Mouse (Mus musculus): ENCODE results near the gene Uvrag.

Uvrag gene

DNA sequence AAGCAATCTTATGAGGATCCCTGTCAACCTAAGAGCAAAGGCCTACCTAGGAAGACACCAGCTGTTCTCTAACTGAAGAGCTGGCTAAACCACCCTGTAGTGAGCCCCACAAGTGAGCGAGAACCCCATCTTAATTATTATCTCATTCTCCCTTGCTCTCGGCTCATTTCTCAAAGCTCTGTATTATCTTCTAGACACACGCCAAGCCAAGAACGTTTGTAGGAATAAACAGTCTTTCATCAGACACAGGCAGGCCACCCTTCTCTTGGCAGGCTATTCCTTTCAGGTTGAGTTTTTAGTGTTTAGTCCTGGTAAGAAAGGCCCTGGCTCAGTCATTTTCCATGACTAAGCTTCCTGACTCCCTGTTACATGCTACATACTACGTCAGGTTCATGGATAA, 218.0 kb downstream of the Uvrag start:
- no peak for DNase-seq

DNA sequence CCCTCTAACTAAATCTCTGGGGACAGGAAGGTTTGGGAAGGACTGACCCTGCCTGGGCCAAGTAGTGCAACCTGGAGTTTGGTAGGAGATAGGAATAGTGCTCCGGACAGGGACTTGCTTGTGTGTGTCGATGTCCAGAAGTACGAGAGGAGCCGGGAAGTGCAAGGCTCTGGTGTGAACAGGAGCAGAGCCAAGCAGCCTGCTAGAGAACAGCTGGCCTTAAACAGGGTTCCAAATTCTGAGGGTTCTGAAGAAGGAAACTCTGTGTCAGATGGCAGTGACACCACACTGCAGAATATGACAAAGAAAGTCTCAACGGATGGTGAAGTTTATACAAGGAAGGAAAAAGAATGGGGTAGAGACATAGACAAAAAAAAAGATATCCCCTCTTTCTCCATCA, 223.5 kb downstream of the Uvrag start:
- DNase-seq, result no peak

DNA sequence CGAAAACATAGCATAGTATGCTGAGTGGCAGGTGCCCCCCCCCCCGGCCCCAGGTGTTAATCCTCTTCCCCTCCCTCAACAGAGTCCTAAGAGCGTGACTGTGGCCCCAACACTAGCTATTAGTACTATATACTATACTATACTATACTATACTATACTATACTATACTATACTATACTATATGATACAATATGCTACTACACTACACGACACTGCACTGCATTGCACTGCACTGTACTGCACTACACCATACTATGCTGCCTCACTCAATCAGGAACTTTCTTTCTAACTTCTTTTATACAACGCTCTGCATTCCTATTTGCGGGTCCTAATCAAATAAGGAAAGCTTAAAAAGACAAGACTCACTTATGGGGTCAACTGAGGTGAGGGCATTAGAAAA, 224.4 kb downstream of the Uvrag start:
- no peak for DNase-seq

DNA sequence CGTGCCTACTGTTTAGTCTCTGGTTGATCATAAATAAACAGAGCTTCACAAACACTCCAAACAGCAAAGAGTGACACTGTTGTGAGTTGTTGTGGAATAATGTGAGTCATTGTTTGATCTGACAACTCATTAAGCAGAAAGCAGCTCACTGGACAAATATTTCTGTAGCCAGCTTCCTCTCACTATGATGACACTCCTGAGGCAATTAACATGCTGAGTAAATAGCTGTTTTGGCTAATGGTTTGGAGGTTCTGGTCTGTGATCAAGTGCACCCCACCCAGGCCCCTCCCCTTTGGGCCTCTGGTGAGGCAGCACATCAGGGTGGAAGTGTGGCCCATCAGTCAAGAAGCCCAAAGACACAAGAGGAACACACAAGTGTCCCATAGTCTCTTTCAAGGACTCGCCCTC, 228.0 kb downstream of the Uvrag start:
- DNase-seq, result no peak

DNA sequence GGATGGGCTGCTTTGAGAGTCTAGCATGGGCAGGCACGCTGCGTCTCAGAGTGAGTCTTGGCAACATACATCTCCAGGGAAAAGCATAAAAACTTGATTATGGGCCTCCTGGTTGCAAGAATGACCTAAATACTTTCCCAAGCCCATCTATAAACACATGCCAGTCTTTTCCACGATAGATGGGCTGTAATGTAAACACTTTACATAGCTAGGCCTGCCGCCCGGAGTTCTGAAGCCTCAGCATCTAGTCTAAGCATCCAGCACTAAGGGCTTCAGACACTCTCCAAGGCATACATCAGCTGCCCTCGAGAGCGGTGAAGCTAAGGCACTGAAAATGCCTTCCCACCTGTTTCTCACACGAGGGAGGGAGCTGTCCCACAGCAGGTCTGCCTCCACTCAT, 229.7 kb downstream of the Uvrag start:
- DNase-seq, result no peak

DNA sequence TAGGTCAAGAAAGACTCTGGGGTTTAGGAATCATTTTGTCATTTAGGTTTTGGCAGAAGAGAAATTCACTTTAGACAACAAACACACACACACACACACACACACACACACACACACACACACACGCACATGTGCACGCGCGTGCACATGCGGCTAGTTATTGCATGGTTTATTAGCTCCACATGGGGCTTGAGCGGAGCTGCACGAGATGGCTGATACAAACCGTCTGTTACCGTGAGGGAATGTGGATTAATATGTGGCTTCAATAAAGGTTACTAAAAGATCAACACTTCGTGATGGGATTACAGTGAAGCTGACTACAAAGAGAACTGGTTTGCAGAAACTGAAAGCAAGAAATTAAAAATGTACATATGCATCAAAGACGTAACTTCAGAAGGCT, 230.2 kb downstream of the Uvrag start:
- DNase-seq, result no peak

DNA sequence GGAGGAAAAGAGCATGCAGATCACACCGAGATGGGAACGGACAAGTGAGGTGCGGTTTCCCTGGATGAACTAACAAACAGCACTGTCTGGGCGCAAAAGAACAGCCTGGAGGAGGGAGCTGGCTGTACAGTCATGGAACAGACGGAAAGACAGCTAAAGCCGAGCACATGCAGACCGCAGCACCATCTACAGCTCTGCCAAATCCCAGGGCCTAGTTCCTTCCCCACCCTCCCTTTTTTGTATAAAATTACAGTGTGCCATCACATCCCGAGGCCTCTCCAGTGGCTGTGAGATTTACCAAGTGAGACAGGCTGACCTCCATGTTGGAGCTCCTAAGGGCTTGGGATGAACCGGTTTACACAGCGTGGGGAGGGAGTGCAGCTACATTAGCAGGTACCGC, 230.8 kb downstream of the Uvrag start:
- no peak for DNase-seq

DNA sequence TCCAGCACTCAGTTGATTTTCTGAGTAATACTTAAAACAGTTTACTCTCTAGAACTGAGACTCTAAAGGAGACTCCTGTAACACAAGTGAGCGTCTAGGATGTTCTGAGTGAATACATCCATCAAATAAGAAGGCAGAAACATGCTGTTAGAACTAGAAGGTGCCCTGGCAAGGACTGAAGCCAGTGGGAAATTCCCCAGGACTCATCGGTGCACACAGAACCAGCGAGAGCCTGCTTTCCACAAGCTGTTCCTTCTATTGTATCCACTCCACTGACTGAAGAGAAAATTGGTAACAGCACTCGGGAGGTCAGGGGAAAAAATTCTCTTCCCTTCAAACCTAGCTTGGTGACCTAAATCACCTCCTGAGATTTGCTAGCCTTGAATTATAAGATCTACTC, 233.5 kb downstream of the Uvrag start:
- peak in 1 of 2 experiments; percentile 53 for DNase-seq

DNA sequence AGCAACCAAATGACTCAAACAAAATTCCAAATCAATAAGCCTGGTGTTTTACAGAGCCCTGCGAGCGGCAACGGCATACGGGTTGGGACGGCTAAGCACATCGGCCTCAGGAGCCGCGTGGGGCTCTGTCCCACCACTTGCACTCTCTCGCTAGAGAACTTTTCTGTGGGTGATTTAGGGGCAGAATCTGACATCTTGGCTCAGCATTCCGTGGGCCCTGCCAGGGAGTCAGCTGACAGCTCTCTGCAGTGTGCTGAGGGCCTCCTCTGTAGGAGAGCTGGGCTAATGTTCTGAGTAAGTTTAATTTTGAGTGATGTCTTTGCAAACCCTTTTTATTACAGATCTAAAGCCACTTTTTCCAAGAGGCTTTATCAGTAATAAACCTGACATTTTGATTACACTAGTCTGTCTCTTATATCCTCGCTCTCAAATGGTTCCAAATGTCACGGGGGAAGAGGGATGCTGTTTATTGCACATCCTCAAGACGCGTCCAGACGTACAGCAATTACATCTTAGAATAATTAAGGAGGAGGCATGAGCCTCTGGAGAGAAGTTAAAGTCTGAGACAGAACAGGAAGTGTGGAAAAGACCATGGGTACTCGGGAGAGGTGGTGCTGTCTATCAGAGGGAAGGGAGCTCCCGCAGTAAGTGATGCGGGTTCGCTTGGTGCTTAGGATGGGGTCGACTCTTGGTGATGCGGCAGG, 236.1 kb downstream of the Uvrag start:
- DNase-seq, result peak; percentile 42 to 58

DNA sequence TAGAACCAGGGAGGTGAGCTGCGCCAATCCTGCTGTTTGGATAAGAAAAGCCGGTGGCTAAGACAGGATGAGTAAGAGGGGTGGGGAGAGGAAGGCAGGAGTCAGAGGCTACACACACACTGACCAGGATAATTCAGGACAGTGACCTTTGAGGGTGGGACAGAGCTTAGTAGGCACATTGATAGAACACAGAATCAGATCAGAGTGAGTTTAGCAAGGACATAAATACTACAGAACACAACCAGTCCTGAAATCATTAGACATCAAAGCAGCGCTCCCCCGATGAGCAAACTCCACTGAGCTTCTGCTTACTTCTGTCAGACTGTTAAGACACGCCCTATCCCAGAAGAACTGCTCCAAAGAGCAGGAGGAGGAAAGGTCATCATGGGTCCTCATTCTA, 237.1 kb downstream of the Uvrag start:
- no peak for DNase-seq

DNA sequence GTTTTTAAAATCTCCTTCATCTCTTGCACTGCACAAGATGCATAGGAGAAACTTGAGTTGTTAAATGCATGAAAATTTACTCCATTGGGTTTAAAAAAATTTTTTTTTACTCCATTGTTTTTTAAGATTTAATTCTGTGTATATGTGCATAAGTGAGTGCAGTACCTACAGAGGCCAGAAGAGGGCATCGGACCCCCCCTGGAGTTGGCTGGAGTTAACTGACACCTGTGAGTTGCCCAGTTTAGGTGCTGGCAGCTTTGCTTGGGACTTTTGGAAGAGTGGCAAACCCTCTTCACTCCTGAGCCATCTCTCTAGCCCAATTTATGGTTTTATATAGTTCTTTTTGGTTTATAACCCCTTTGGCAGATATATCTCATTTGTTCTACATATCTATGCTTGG, 239.8 kb downstream of the Uvrag start:
- DNase-seq, result no peak

DNA sequence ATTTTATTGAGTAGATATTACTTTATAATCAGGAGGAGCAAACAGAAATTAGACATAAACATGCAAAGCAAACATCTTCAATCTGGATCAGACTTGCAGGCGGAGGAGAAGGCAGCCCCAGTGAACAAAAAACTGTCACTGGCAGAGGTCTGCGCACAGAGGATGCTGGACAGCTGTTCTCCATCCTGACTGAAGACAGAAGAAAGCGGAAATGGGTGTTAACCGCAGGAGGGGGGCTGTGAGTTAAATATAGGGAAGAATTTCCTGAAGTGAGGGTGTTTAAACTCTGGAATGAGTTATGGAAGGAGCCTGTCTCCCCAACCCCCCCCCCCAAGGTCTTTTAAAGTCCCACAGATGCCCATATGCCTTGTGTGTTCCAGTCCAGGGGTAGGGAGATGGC, 241.1 kb downstream of the Uvrag start:
- DNase-seq, result no peak

DNA sequence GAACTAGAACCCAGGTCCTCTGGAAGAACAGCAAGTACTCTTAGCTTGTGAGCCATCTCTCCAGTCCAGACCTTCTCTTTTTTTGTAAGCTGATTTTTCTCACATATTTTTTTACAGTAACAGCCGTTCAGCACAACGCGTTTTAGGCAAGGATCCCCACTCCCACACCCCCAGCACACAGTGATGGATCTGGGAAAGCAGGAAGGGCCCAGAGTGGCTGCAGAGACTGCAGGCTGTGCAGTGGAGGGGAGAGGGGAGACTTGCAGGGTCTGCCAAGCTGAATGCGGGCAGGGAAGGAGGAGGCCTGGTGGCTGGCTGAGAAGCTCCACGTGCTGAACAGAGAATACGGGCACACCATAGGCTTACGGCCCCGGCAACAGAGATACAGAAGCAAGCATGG, 243.6 kb downstream of the Uvrag start:
- no peak for DNase-seq

DNA sequence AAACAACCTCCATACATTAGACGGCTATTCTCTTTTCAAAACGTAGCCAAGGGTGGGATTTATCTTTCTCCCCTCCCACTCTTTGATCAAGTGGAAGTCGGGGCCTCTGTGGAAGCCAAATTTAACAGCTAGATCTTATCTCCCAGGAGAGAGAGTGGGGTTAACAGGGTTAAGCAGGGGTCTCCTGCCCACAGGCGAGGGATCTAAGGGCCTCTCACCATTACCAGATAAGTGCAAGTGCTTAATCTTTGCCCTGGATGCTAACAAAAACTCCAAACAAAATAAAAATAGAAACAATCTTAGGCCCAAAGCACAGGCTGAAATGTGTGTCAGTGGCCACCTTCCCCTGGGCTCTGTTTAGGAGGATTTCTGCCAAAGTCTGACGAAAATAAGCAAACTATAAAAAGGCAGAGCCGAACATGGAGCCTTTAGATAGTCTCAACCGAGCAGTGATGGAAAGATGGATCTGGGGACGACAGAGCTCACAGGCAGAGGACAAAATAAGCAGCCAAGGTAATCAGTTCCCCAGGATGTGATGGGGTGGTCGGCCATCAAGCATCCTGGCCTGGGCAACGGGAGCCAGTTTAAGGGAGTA, 245.3 kb downstream of the Uvrag start:
- no peak for DNase-seq

DNA sequence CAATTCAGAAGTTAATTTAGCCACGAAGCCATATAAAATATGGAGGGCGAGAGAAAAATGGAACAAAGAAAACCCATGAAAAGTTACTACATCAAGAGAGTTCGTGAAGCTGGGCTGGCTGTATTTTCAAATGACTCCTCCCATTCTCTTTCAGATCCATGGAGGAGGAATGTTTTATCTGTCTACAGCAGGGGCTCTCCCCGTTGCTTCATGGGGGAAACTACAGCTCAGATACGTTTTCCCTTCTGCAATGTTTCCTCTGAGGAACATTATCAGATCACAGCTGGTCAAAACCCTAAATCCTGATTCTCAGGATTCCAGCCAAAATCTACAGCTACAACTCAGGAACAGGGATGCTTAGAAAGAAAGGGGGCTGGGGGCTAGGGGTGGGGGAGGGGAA, 246.2 kb downstream of the Uvrag start:
- DNase-seq, result no peak

DNA sequence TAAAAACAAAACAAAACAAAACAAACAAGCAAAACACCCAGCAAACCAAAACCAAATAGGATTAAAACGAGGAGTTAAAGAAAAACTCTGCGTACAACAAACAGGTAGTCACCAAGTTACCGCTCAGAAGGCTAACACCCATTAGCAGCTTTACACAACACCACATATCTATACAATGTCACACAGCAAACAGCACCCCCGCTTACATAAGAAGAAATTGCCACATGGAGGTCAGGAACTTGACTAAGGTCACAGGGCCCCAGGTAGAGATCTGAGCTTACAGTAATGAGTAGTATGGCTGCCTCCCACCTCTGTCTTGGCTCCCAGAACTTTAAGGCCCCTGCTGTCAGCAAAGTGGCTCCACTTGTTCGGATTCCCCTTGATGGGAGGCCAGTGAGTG, 246.6 kb downstream of the Uvrag start:
- DNase-seq, result no peak

DNA sequence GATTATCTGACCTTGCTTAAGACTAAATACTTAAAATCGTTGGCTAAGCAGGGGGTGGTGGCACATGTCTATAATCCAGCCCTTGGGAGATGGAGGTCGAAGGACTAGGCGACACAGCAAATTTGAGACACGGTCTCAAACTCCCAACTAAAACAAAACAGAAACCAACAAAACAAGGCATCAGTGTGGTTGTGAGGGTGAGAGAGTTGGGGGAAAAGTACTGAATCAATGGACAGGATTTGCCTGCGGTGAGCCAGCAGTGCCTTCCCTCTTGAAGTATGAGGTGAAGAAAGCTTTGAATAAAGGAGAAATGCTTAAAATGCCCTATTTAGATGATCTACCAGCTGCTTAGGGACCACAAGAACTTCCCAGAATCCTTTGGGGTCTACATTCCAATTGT, 247.8 kb downstream of the Uvrag start:
- DNase-seq, result no peak

DNA sequence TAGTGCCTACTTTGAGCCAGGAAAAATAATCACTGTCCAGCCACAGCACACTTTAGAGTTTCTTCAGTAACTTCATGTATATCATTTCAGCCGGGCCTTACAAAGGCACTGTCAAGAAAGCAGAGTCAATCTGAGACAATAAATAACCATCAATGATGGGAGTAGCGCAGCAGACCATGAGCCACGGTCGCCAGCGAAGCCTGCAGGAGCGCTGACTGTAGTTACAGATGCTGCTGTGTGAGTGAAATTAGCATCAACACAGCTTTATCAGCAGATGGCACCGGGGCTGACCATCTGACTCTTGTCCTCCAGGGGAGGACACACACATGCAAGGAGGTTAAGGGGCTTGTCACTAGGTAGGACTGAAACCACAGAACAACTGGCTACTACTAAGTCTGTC, 251.7 kb downstream of the Uvrag start:
- no peak for DNase-seq

DNA sequence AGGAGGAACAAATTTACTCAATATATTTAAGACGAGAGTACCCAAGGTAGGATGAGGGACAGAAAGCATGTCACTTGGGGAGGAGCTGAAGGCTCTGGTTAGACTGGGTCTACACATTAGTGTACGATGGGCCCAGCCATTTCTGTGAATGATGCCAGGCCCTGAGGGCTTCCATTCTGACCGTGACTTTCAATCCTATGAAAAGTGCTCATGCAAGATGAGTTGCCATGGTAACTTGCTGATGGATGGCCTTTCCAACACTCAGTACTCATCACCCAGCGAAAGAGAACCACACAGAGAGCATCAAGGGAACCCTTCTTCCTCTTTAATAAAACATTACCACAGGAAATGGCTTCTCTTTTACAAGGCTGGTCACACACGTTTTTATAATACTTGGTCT, 252.1 kb downstream of the Uvrag start:
- DNase-seq, result no peak

DNA sequence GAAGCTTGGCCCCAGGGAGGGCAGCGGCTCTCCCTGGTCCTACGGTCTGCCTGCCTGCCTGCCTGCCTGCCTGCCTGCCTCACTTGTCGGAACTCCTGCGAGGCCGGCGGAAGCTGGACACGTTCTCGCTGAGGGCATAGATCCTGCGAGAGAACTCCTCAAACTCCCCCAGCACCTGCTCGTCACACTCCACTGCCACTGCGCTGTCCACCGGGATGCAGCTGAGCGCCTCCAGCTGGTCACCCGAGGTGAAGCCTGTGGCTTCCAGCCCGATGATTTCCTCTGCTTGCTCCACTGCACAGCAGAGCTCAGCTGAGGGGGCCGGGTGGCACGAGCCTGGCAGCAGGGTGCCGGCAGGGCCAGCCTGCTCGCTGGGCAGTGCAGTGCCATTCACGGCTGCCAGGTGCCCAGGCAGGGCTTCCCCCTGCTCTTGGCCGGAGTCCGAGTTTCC, 253.1 kb downstream of the Uvrag start:
- peak; percentile 82 to 86 for DNase-seq

DNA sequence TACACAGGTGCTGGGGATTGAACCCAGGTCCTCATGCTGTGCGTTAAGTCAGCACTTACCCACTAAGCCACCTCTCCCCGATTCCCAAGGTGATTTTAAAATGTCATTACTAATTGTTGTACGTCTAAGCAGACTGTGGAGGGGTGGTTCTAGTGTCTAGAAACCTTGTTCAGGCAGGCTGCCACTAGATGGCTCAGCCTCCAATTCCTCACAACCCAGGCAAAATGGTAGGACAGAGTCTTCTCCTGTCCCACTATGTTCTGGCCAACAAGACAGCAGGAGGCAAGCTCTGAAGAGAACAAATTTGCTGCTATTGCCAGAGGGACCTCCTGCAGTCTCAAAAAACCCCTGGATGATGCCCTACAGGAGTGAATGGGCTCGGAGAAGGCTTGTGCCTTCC, 259.1 kb downstream of the Uvrag start:
- DNase-seq, result peak; percentile 35 to 58

DNA sequence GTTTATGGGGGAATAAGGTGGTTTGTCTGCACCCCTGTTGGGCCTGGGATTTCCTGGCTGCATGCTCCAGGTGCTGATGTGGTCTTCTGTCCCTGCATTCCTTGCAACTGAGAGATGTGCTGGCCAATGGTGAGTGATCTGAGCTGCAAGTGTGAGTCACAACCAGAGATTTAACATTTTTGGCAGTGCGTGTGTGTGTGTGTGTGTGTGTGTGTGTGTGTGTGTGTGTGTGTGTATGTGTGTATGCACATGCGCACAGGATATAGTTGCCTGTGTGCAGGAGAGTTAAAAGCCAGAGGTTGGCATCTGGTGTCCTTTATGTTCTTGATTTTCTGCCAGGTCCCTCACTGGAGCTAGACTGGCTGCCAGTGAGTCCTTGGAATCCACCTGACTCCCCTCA, 261.8 kb downstream of the Uvrag start:
- no peak for DNase-seq

DNA sequence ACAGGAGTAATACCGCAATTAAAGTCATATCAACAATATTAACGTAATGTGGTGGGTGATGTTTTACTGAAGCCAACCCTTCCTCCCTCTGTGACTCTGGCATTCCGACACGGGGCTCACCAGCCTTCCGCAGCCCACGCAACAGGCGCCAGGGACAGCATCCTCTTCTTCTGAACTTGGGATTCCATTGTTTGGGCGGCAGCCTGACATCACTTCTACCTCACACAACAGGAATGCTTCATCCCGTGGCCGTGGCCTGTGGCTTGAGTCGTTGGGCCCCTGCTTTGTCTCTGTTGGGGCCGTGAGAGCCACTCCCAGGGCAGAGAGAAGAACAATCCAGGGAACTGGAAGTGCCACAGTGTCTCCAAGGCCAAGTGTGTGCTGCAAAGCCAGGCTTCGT, 264.8 kb downstream of the Uvrag start:
- no peak for DNase-seq

DNA sequence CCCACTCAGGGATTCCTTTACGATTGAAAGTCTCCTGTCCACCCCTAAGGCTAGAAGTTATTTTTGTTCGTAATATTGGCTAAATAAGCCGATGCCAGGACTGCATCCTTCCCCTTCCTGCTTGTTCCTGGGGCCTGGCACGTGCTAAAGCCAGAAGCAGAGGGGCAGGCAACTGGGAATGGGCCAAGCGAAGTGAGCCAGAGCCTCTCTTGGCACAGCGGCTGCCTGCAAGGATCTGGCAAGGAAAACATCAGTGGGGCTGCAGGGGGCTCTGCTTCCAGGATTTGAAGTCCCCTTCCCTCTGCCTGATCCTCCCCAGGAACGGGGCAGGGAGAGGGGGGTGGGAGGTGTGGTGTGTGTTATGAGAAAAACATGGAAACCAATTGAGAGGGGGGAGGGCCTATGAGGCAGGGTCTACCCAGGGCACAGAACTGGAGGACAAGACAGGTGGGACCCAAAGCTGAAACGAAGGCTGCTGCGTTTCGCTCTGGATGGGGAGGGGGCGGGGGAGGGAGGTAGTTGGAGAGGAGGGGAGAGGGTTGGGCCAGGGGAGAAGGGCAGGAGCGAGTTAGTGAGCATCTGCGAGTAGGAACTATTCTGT, 265.5 kb downstream of the Uvrag start:
- DNase-seq, result peak; percentile 39 to 65
